Mouse (Mus musculus) embryonic stem cell, embryonic (primary cell): ENCODE results near the gene Susd1.
"Not testable (repeated sequence)": the region's sequence is repeated elsewhere in the genome, so short reads cannot be mapped to it uniquely, and the experiment has no call there.

ENCODE experiments used
- CTCF ChIA-PET, 4 experiments: fragments of 300-600 bp in 2 of 4; fragments of 350-600 bp in 2 of 4; sonication (Branson Sonifier 250); formaldehyde crosslinking; loops; one replicate each; lab custom pipeline; 2022; ENCODE audit warnings: inconsistent platforms in 2 of 4; lab: Charles Lee
- POLR2A ChIA-PET, 4 experiments: fragments of 300-600 bp in 2 of 4; fragments of 350-600 bp in 2 of 4; sonication (Branson Sonifier 250); formaldehyde crosslinking; loops; one replicate each; lab custom pipeline; 2022; ENCODE audit warnings: antibody characterized with exemption in 4 of 4, inconsistent platforms in 1 of 4; lab: Charles Lee

The Susd1 gene

GRCm38 (mm10) chr4:59298719-59299496 is 139.5 kb downstream of the Susd1 start:
- ChIA-PET POLR2A (no interaction called here), CTCF (no interaction called here)

GRCm38 (mm10) chr4:59295127-59295526 is 143.3 kb downstream of the Susd1 start:
- ChIA-PET POLR2A (interaction anchor here in 1 of 4 experiments (2.3 kb wide), 1 partner anchor 13 kb away, joined by 5 read pairs; no protein-coding TSS in a partner anchor), CTCF (no interaction called here)

GRCm38 (mm10) chr4:59294661-59295060 is 143.8 kb downstream of the Susd1 start:
- POLR2A ChIA-PET, result interaction anchor here in 1 of 4 experiments (2.3 kb wide), 1 partner anchor 13 kb away, joined by 5 read pairs; no protein-coding TSS in a partner anchor
- CTCF ChIA-PET, result no interaction called here

GRCm38 (mm10) chr4:59291914-59292718 is 146.3 kb downstream of the Susd1 start:
- ChIA-PET CTCF (interaction anchor here in 1 of 4 experiments (1.0 kb wide), 1 partner anchor 10 kb away, joined by 3 read pairs; no protein-coding TSS in a partner anchor), POLR2A (no interaction called here)

DNA sequence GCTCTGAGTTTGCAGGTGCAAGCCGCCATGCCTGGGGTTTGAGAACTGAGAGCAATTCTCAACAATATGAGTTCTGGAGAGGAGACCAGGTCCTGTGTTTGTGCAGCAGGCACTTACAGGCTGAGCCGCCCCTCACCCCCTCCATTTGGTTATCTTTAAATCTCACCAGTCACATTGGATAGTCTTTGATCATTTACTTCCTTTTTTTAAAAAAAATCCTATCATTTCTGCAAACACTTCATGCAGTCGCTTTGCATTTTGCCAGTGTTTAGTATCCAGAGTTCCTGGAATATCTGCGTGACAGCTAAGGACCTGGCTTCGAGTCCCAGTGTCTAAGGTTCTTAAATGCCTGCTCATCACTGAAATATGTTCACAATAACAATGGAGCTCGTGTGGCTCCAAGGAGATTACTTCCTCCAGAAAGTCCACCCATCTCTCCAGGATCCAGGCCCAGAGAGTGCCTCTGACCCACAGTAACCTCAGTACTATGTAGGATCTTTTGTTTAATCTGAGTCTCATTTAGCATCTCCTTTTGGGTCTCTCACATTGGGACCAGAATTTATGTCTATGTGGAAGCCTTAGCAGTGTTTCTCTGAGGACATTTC is 147.4 kb downstream of the Susd1 start:
- ChIA-PET POLR2A (interaction anchor here in 1 of 4 experiments (0.5 kb wide), 1 partner anchor 737 kb away, joined by 3 read pairs; the partner anchor contains the start of gene Lpar1), CTCF (no interaction called here)

DNA sequence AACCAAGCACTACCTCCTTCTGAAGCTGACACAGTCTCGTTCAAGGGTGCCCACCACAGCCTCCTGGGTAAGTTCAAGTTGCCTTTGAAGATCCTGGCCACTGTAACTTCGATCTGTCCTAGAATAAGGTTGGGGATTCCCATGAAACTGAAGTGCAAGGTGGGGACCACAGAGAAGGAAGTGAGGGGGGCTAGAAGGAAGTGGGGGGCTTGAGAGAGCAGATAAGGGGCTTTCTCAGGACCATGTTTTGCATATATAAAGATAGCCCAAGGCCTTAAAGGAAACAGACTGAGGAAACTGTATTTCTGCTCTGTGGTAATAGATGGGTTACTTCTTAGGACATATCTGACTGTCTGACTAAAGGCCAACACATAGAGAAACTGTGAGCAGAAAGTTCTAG is 151.3 kb downstream of the Susd1 start:
- POLR2A ChIA-PET, result no interaction called here
- CTCF ChIA-PET, result interaction anchor here in 2 of 4 experiments (0.7 kb wide), 2 partner anchors 166 to 283 kb away, joined by 3 read pairs; no protein-coding TSS in a partner anchor

DNA sequence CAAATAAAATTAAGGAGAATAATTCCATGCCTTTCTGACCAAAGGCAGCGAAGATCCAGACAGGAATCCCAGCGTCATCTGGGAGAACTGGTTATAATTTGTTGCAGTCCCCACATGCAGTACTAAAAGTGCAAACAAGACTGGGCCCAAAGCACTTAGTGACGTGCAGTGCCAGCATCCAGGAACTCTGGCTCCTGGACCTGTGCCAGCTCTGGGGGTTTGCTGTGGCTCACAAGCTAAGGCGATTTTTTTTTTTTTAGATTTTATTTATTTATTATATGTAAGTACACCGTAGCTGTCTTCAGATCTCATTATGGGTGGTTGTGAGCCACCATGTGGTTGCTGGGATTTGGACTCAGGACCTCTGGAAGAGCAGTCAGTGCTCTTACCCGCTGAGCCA is 152.1 kb downstream of the Susd1 start:
- POLR2A ChIA-PET, result interaction anchor here in 1 of 4 experiments (0.5 kb wide), 1 partner anchor 126 kb away, joined by 3 read pairs; no protein-coding TSS in a partner anchor
- CTCF ChIA-PET, result not testable (repeated sequence)

GRCm38 (mm10) chr4:59282699-59283487 is 155.5 kb downstream of the Susd1 start:
- CTCF ChIA-PET, result interaction anchor here in 2 of 4 experiments (0.5 to 1.8 kb wide), 4 partner anchors 10 to 398 kb away, joined by 3 to 17 read pairs (median 3); no protein-coding TSS in a partner anchor

DNA sequence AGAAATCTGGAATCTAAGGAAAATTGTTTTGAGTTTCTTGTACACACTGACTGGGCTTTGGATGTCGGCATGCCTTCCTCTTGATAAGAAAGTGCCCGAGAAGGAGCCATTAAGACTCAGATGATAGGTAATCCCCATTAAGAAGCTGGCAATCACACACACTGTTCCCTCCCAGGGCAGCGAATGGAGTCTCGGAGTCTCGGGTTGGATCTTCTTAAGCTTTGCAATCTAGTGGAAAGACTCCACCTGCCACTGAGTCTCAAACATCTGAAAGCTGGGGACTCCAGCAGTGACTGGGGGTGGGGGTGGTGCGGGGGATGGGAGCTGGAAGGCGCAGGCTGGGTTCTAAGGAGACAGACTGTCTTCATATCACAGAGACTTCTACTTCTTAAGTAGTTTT is 156.3 kb downstream of the Susd1 start:
- CTCF ChIA-PET, result interaction anchor here in 2 of 4 experiments (0.6 to 1.8 kb wide), 4 partner anchors 10 to 399 kb away, joined by 3 read pairs; no protein-coding TSS in a partner anchor
- POLR2A ChIA-PET, result interaction anchor here in 1 of 4 experiments (1.2 to 2.1 kb wide), 2 partner anchors 12 to 24 kb away, joined by 4 to 5 read pairs; no protein-coding TSS in a partner anchor

More at GRCm38 (mm10) chr4:59282699-59283487, 155.5 kb downstream of the Susd1 start:
- POLR2A ChIA-PET, result interaction anchor here in 1 of 4 experiments (1.2 to 2.1 kb wide), 2 partner anchors 11 to 25 kb away, joined by 4 to 5 read pairs; no protein-coding TSS in a partner anchor

DNA sequence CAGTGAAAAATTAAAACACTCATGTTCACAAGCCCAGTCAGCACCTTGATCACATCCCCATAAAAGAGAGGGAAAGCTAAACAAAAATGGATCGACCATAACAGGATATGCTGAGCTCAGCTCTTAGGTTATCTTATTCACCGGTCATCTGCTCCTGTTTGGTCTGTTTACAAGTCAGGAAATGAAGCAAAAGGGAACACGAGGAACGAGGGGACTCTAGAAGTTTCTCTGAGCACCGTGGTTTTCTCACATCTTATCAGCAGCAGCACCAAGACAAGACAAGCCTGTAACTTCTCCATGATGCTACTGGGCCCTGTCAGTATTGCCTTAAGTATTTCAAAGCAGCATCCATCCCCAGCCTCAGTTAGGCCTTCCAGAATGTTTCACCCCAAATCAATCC is 157.6 kb downstream of the Susd1 start:
- ChIA-PET CTCF (interaction anchor here in 1 of 4 experiments (1.3 kb wide), 1 partner anchor 60 kb away, joined by 3 read pairs; no protein-coding TSS in a partner anchor), POLR2A (no interaction called here)

DNA sequence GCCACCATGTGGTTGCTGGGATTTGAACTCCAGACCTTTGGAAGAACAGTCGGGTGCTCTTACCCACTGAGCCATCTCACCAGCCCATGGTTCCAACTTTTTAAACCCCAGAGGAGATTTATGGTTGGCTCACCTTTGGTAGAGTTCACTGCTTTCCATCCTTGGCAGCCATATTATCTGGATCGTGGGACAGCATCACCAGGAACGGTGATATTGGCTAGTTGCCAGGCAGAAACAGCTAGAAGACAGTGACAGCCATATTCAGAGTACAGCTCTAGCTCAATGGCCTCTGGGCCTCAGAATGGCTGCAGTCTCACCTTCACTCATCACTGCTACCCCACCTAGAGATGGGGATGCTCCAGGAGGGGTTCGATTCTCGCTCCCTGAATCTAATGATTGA is 159.3 kb downstream of the Susd1 start:
- POLR2A ChIA-PET, result interaction anchor here in 1 of 4 experiments (0.6 kb wide), 1 partner anchor 173 kb away, joined by 3 read pairs; no protein-coding TSS in a partner anchor
- CTCF ChIA-PET, result interaction anchor here in 1 of 4 experiments (1.0 kb wide), 1 partner anchor 62 kb away, joined by 3 read pairs; no protein-coding TSS in a partner anchor

DNA sequence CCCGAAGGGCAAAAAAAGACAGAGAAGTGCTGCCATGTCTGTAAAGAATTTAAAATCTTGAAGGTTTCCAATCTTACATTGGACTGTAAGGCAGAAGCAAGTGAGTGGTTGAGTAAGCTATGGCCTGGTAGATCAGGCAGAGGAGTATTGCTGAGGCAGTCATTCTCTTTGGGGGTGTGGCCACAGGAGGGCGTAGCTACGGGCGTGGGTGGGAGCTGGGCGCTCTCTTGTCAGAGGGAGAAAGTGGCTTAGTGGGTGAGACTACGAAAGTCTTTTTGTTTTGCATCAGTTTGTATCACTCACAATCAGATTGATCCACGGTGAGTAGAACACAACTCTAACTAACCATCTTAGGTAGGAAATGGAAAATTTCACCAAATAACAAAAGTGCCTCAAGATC is 160.0 kb downstream of the Susd1 start:
- CTCF ChIA-PET, result interaction anchor here in 2 of 4 experiments (0.8 to 1.0 kb wide), 2 partner anchors 62 to 291 kb away, joined by 3 to 4 read pairs; no protein-coding TSS in a partner anchor
- POLR2A ChIA-PET, result no interaction called here

GRCm38 (mm10) chr4:59277958-59278357 is 160.5 kb downstream of the Susd1 start:
- POLR2A ChIA-PET, result no interaction called here
- CTCF ChIA-PET, result interaction anchor here in 1 of 4 experiments (0.8 kb wide), 1 partner anchor 292 kb away, joined by 4 read pairs; no protein-coding TSS in a partner anchor

DNA sequence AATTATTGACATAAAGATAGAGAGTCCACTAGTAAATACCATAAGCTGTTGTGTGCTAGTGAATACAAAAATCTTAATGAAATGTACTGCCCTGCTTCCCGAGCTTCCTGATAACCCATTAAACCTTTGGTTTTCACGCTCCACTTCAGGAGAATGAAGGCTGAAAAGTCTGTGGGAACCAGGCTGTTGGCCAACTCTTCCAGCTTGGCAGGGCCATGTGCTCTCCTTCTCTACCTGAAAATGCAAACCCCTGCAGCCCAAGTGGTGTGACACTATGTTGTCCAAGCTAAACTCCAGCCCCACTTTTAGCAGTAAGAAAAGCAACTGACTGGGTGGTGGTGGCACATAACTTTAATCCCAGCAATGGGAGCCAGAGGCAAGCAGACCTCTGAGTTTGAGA is 162.5 kb downstream of the Susd1 start:
- ChIA-PET POLR2A (no interaction called here), CTCF (interaction anchor here in 1 of 4 experiments (0.6 kb wide), 1 partner anchor 190 kb away, joined by 3 read pairs; no protein-coding TSS in a partner anchor)

- CTCF ChIA-PET, result interaction anchor here in 1 of 4 experiments (0.6 kb wide), 1 partner anchor 189 kb away, joined by 3 read pairs; no protein-coding TSS in a partner anchor
These were observed 162.9 kb downstream of the Susd1 start for GRCm38 (mm10) chr4:59275494-59275893.

DNA sequence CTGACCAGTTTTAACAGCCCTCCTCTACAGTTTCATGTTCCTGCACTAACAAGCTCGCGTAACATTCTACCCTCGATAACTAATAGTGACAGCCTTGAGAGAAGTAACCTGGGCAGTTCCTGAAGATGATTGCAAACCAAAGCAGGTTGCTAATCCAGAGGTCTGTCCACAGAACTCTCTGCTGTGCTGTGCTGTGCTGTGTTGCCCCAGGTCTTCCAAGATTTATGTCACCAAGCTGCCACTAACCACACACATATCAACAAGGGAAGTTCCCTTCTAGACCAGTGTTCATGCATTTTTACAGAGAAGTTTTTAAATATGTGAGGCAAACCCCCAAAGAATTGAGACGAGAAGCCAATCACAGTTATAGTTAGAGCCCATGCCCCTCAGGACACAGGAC is 164.3 kb downstream of the Susd1 start:
- CTCF ChIA-PET, result interaction anchor here in 1 of 4 experiments (0.7 kb wide), 1 partner anchor 103 kb away, joined by 3 read pairs; no protein-coding TSS in a partner anchor
- POLR2A ChIA-PET, result interaction anchor here in 2 of 4 experiments (0.6 to 1.3 kb wide), 2 partner anchors 11 to 42 kb away, joined by 3 read pairs; no protein-coding TSS in a partner anchor

More at GRCm38 (mm10) chr4:59275494-59275893, 162.9 kb downstream of the Susd1 start:
- POLR2A ChIA-PET, result no interaction called here

GRCm38 (mm10) chr4:59273342-59273741 is 165.1 kb downstream of the Susd1 start:
- ChIA-PET POLR2A (interaction anchor here in 2 of 4 experiments (0.6 to 1.3 kb wide), 2 partner anchors 11 to 42 kb away, joined by 3 read pairs; no protein-coding TSS in a partner anchor), CTCF (interaction anchor here in 1 of 4 experiments (0.7 kb wide), 1 partner anchor 216 kb away, joined by 4 read pairs; no protein-coding TSS in a partner anchor)
